Mouse (Mus musculus): ENCODE results near the gene Zfp2. TPM values are rescaled to one million over a fixed set of nuclear protein-coding genes. Genes with fewer than 3 reads are reported as not detected.

Zfp2 gene
- total RNA-seq, 2 experiments from 2014 or later: 2.6 to 3.2 TPM

GRCm38 (mm10) chr11:50886231-50886932 lies 29.6 kb downstream of the Zfp2 start:
- peak in 1 of 2 experiments; percentile 14 for DNase-seq
- intact Hi-C loops (cut with DNase I): no loop called here

- DNase-seq: no peak
- intact Hi-C loops (cut with DNase I): no loop called here
These were observed 32.2 kb downstream of the Zfp2 start for GRCm38 (mm10) chr11:50883756-50884155.

DNA sequence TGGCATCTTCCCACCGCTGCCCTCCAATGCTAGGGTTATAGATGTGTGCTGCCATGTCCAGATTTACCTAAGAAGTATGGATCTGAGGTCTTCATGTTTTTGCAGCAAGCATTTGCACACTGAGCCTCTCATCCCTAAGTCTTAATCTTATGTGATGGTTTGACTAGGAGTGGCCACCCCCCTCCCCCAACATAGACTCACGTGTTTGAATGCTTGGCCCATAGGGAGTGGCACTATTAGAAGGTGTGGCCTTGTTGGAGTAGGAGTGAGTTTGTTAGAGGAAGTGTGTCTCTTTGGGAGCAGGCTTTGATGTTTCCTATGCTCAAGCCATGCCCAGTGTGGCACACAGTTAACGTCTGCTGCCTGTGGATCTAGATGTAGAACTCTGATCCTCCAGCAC lies 37.3 kb downstream of the Zfp2 start:
- intact Hi-C loops (cut with DNase I): no loop called here
- no peak for DNase-seq

GRCm38 (mm10) chr11:50850989-50851601 lies 64.9 kb downstream of the Zfp2 start:
- DNase-seq: peak; percentile 5 to 6
- intact Hi-C loops (cut with DNase I): no loop called here

DNA sequence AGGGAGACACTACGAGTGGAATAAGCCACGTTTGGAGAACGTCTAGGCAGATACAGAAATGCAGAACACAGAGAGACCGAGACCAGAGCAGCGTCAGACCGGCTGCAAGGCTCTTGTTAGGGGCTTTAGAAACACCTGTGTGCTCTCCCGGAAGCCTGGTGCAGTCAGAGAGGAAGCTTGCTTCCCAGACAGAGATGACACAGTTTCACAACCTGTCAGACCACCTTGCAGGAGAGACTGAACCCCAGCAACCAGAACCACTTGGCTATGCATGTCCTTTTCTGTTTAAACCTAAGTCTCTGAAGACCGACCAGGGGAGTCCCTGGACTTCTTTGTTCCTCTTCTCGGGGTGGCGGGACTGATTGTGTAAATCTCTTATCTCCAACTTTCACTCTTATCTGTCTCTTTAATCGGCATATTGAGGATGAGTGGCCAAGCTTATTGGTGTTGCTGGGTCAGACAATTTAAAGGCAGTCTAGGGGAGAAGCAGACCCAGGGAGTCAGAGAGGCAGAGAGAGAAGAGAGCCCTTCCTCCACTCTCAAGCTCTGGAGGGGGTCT lies 65.7 kb downstream of the Zfp2 start, which contains the start of gene Grm6:
Gene Grm6 (plus strand): TSS at position 509 of the 559 bp plus-strand sequence.
- no peak for DNase-seq
- intact Hi-C loops (cut with DNase I): no loop called here

DNA sequence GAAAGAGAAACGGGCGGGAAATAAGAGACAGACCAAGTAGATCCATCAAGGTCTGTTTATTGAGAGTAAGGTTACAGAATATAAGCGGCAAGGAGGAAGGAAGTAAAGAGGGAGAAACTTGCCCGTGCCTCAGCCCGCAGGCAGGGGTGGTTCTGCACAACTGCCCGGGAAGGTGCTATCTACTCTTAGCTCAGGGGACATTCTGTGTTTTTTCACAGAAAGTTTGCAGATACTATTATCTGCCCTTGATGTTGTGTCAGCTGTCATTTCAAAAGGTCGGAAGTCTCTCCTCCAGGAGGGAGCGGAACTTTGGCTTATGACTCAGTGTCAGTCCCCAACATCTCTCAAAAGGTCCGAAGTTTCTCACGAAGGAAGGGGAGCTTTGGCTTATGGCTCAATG lies 66.7 kb downstream of the Zfp2 start:
- no peak for DNase-seq
- intact Hi-C loops (cut with DNase I): no loop called here

Other genes with a start within 250 kb of the Zfp2 start
- 1 to 10 TPM; 5.0 to 5.3 TPM for gene Zfp354c, start 88.4 kb downstream of the Zfp2 start, total RNA-seq (2021)
- 1 to 10 TPM in 1 of 2 experiments, under 1 TPM in 1; 0.76 to 1.1 TPM for gene Zfp879, start 74.6 kb downstream of the Zfp2 start, total RNA-seq (2021)
- gene Grm6, start 65.5 kb downstream of the Zfp2 start, total RNA-seq (2021): not detected
- gene Zfp454, start 28.5 kb downstream of the Zfp2 start, total RNA-seq (2021): 1 to 10 TPM in 1 of 2 experiments, under 1 TPM in 1; 0.78 to 1.3 TPM
- 1 to 10 TPM in 1 of 2 experiments, under 1 TPM in 1; 0.96 to 1.7 TPM for gene Zfp354b, start 15.5 kb upstream of the Zfp2 start, total RNA-seq (2021)
- not detected for gene 4933414I15Rik, start 27.6 kb upstream of the Zfp2 start, total RNA-seq (2021)
- gene Prop1, start 37.6 kb upstream of the Zfp2 start, total RNA-seq (2021): not detected
- gene Olfr1378, start 50.4 kb upstream of the Zfp2 start, total RNA-seq (2021): not detected
- not detected for gene Olfr1377, start 65.8 kb upstream of the Zfp2 start, total RNA-seq (2021)
- not detected for gene Olfr51, start 87.4 kb upstream of the Zfp2 start, total RNA-seq (2021)
- gene Olfr54, start 98.1 kb upstream of the Zfp2 start, total RNA-seq (2021): not detected
- gene Olfr1375, start 131.9 kb upstream of the Zfp2 start, total RNA-seq (2021): not detected
- 1 to 10 TPM; 1.7 to 2.1 TPM for gene Zfp354a, start 143.1 kb upstream of the Zfp2 start, total RNA-seq (2021)